Mouse (Mus musculus) kidney, adult 9 months (tissue): ENCODE data around the gene Ms4a6b.
"Not testable (repeated sequence)": the region's sequence is repeated elsewhere in the genome, so short reads cannot be mapped to it uniquely, and the experiment has no call there.

ENCODE experiments used
- DNase-seq: peaks from one replicate; pipeline ENCODE4 v3.0.0; 2022

Gene Ms4a6b

GRCm38 (mm10) chr19:11516246-11516645 is at the start of gene Ms4a6b:
TSS of gene Ms4a6b (plus strand) at chr19:11516512.
- no peak for DNase-seq

GRCm38 (mm10) chr19:11468361-11468760 is 48.0 kb upstream of the Ms4a6b start:
- DNase-seq, result not testable (repeated sequence)

GRCm38 (mm10) chr19:11469215-11469614 is 47.1 kb upstream of the Ms4a6b start, which contains the start of gene Ms4a6c:
TSS of gene Ms4a6c (plus strand) at chr19:11469366.
- not testable (repeated sequence) for DNase-seq

GRCm38 (mm10) chr19:11479714-11480113 is 36.6 kb upstream of the Ms4a6b start:
- no peak for DNase-seq

- DNase-seq, result no peak
These were observed 33.6 kb upstream of the Ms4a6b start for GRCm38 (mm10) chr19:11482684-11483083.

- no peak for DNase-seq
These were observed 32.4 kb upstream of the Ms4a6b start for GRCm38 (mm10) chr19:11483941-11484340.

GRCm38 (mm10) chr19:11484388-11484787 is 31.9 kb upstream of the Ms4a6b start:
- DNase-seq, result no peak

GRCm38 (mm10) chr19:11485266-11485665 is 31.0 kb upstream of the Ms4a6b start:
- no peak for DNase-seq

- no peak for DNase-seq
These were observed 30.6 kb upstream of the Ms4a6b start, which contains the start of gene Gm8369 for GRCm38 (mm10) chr19:11485746-11486145. TSS of gene Gm8369 (plus strand) at chr19:11485938.

GRCm38 (mm10) chr19:11486599-11486998 is 29.7 kb upstream of the Ms4a6b start:
- no peak for DNase-seq

- no peak for DNase-seq
These were observed 24.7 kb upstream of the Ms4a6b start for GRCm38 (mm10) chr19:11491406-11492189.

GRCm38 (mm10) chr19:11492671-11493070 is 23.6 kb upstream of the Ms4a6b start:
- DNase-seq, result no peak

GRCm38 (mm10) chr19:11494519-11494918 is 21.8 kb upstream of the Ms4a6b start:
- no peak for DNase-seq

- DNase-seq, result no peak
These were observed 20.0 kb upstream of the Ms4a6b start for GRCm38 (mm10) chr19:11496361-11496760.

GRCm38 (mm10) chr19:11497300-11497699 is 19.0 kb upstream of the Ms4a6b start:
- not testable (repeated sequence) for DNase-seq

- DNase-seq, result no peak
These were observed 15.5 kb upstream of the Ms4a6b start for GRCm38 (mm10) chr19:11500796-11501195.

- no peak for DNase-seq
These were observed 15.0 kb upstream of the Ms4a6b start for GRCm38 (mm10) chr19:11501326-11501725.

GRCm38 (mm10) chr19:11504857-11505256 is 11.5 kb upstream of the Ms4a6b start:
- no peak for DNase-seq

GRCm38 (mm10) chr19:11513458-11513857 is 2.9 kb upstream of the Ms4a6b start:
- DNase-seq, result no peak

- DNase-seq, result no peak
These were observed 533 bp downstream of the Ms4a6b start for GRCm38 (mm10) chr19:11516845-11517244.

GRCm38 (mm10) chr19:11517373-11517772 is 1.1 kb downstream of the Ms4a6b start:
- not testable (repeated sequence) for DNase-seq

GRCm38 (mm10) chr19:11518356-11518755 is 2.0 kb downstream of the Ms4a6b start:
- not testable (repeated sequence) for DNase-seq

GRCm38 (mm10) chr19:11520146-11520545 is 3.8 kb downstream of the Ms4a6b start:
- DNase-seq, result no peak

GRCm38 (mm10) chr19:11533421-11533820 is 17.1 kb downstream of the Ms4a6b start:
- no peak for DNase-seq
